In genomic region chr12:48083377-48083776, GRCm38 (mm10) we compare ENCODE assay signal across 28 mouse cellular contexts.
"Had no signal": no experiment of that assay in that cellular context is flagged by ENCODE, and none has a peak within 500 bp of the region (broad histone marks: within the 10 kb centered on the region; RNA-seq: fewer than 3 reads in every experiment).

No protein-coding gene starts in this region.

- H3K4me1 ChIP-seq: limb, embryonic 10.5 days; limb, embryonic 12.5 days; limb, embryonic 13.5 days; limb, embryonic 15.5 days; liver, embryonic 12.5 days; liver, embryonic 13.5 days; liver, embryonic 15.5 days; lung, embryonic 15.5 days; megakaryocyte, embryonic 14.5 days; midbrain, embryonic 10.5 days; midbrain, embryonic 12.5 days; midbrain, embryonic 13.5 days; midbrain, embryonic 15.5 days; neural tube, embryonic 12.5 days had no signal

- H3K36me3 ChIP-seq: limb, embryonic 10.5 days; limb, embryonic 12.5 days; limb, embryonic 13.5 days; limb, embryonic 15.5 days; liver, embryonic 12.5 days; liver, embryonic 13.5 days; liver, embryonic 15.5 days; lung, embryonic 15.5 days; midbrain, embryonic 10.5 days; midbrain, embryonic 12.5 days; midbrain, embryonic 13.5 days; midbrain, embryonic 15.5 days; neural tube, embryonic 12.5 days had no signal

- H3K9ac ChIP-seq: limb, embryonic 12.5 days; limb, embryonic 13.5 days; limb, embryonic 15.5 days; liver, embryonic 12.5 days; liver, embryonic 13.5 days; liver, embryonic 14.5 days; liver, embryonic 15.5 days; liver, postnatal 0 days; lung, embryonic 14.5 days; lung, embryonic 15.5 days; midbrain, embryonic 12.5 days; midbrain, embryonic 13.5 days; midbrain, embryonic 15.5 days; neural tube, embryonic 12.5 days had no signal

- DNase-seq: left cerebral cortex, postnatal 4 days; liver; liver, embryonic 13.5 days; liver, postnatal 0 days; lung, adult 18-20 months; lung, adult 2 months; lung, embryonic 14.5 days; lung, postnatal 10 days; lung, postnatal 14 days; lung, postnatal 36 days; lung, postnatal 4 days; midbrain, embryonic 14.5 days had no signal

- H3K27ac ChIP-seq: limb, embryonic 10.5 days; limb, embryonic 12.5 days; limb, embryonic 13.5 days; limb, embryonic 15.5 days; liver, embryonic 12.5 days; liver, embryonic 13.5 days; liver, embryonic 14.5 days; liver, embryonic 15.5 days; lung, embryonic 15.5 days; macrophage; midbrain, embryonic 10.5 days; midbrain, embryonic 12.5 days; midbrain, embryonic 13.5 days; midbrain, embryonic 15.5 days; neural tube, embryonic 12.5 days had no signal

- H3K4me3 ChIP-seq: limb, embryonic 10.5 days; limb, embryonic 12.5 days; limb, embryonic 13.5 days; limb, embryonic 15.5 days; liver, embryonic 12.5 days; liver, embryonic 13.5 days; liver, embryonic 15.5 days; lung, embryonic 15.5 days; megakaryocyte, embryonic 14.5 days; midbrain, embryonic 10.5 days; midbrain, embryonic 12.5 days; midbrain, embryonic 13.5 days; midbrain, embryonic 15.5 days; myocyte; neural tube, embryonic 12.5 days had no signal

- H3K27me3 ChIP-seq: limb, embryonic 12.5 days; limb, embryonic 13.5 days; limb, embryonic 15.5 days; liver, embryonic 12.5 days; liver, embryonic 13.5 days; liver, embryonic 15.5 days; lung, embryonic 15.5 days; megakaryocyte, embryonic 14.5 days; midbrain, embryonic 12.5 days; midbrain, embryonic 13.5 days; midbrain, embryonic 15.5 days; neural tube, embryonic 12.5 days had no signal

- H3K9me3 ChIP-seq: limb, embryonic 10.5 days; limb, embryonic 12.5 days; limb, embryonic 13.5 days; limb, embryonic 15.5 days; liver, embryonic 12.5 days; liver, embryonic 13.5 days; liver, embryonic 15.5 days; lung, embryonic 15.5 days; megakaryocyte, embryonic 14.5 days; midbrain, embryonic 10.5 days; midbrain, embryonic 12.5 days; midbrain, embryonic 13.5 days; midbrain, embryonic 15.5 days; neural tube, embryonic 12.5 days had no signal
